Mouse (Mus musculus) stomach, embryonic 14.5 days (tissue): ENCODE measurements at regions not wholly inside any gene's neighbourhood (a gene's known extent, or its start where the extent isn't known, plus 50 kb on each side); places are given as distances from the start of the nearest gene placed in this dataset.
A peak's percentile ranks its signal among the peaks of the same experiment; 100 is the strongest.

Experiments
- ATAC-seq: fragments of 200-750 bp; cut with Nextera tagmentation; 2 replicates; pipeline ENCODE4 v1.8.0; 2017; ENCODE audit warnings: low read depth, moderate TSS enrichment; ENCODE audit not compliant: insufficient number of reproducible peaks, insufficient read depth, low FRiP score
- H3K27ac ChIP-seq: fragments of 300-500 bp; sonication (generic); 2 replicates; pipeline ENCODE4 v1.5.1; 2014; ENCODE audit warnings: mild to moderate bottlenecking, low read length, moderate library complexity, mixed read lengths
- H3K27me3 ChIP-seq: fragments of 300-500 bp; sonication (generic); 2 replicates; pipeline ENCODE4 v1.6.1; 2014; ENCODE audit warnings: low read length, control low read depth, mixed read lengths; ENCODE audit not compliant: control insufficient read depth, insufficient read depth
- H3K36me3 ChIP-seq: fragments of 300-500 bp; sonication (generic); 2 replicates; pipeline ENCODE4 v1.6.1; 2014; ENCODE audit warnings: mild to moderate bottlenecking, control low read depth, low read length, moderate library complexity, mixed read lengths; ENCODE audit not compliant: control insufficient read depth, insufficient read depth
- H3K4me1 ChIP-seq: fragments of 300-500 bp; sonication (generic); 2 replicates; pipeline ENCODE4 v1.6.1; 2014; ENCODE audit warnings: low read length, control low read depth, mixed read lengths; ENCODE audit not compliant: control insufficient read depth, insufficient read depth
- H3K4me2 ChIP-seq: fragments of 300-500 bp; sonication (generic); replicated peaks from 2 replicates; pipeline ENCODE4 v1.6.1; 2014; ENCODE audit warnings: low read depth, low read length, control low read depth
- H3K4me3 ChIP-seq: fragments of 300-500 bp; sonication (generic); 2 replicates; pipeline ENCODE4 v1.5.1; 2014; ENCODE audit warnings: low read depth, low read length, control low read depth
- H3K9ac ChIP-seq: fragments of 300-500 bp; sonication (generic); replicated peaks from 2 replicates; pipeline ENCODE4 v1.6.1; 2014; ENCODE audit warnings: low read depth, mild to moderate bottlenecking, control low read depth, low read length, moderate library complexity, mixed read lengths
- H3K9me3 ChIP-seq: fragments of 300-500 bp; sonication (generic); 2 replicates; pipeline ENCODE4 v1.6.1; 2016; ENCODE audit warnings: low read depth, low read length, control low read depth; ENCODE audit not compliant: control insufficient read depth
- WGBS: fragments of 180-500 bp; shearing (Covaris S2); extraction: QIAGEN DNeasy Blood & Tissue Kit; methylation state at CpG from one replicate; pipeline ENCODE4 v1.1.7; 2014; 5-methylcytosine and 5-hydroxymethylcytosine counted together

DNA sequence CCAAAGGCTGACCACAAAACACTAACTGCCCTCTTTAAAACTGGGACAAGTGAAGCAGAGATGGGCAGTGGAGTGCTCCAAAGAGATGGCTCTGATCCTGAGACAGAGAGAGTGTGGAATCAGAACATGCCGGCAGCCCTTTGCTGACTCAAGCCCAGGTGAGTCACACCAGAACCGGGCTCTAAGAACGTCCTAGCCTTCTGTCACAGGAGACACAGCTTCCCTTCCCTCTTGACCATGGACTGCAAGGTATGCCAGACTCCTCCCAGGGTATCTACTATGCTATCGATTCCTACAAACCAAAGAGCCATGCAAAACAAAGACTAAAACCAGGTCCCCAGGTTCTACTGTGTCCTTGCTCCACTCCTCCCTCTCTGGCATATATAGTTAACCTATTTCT is 98.0 kb downstream of the Dhx15 start:
- no peaks in the 10 kb centered on the region for H3K27me3 ChIP-seq
- no peak overlapping the region for H3K9ac ChIP-seq
- 89% methylated on average over 4 of the region's 4 CpGs for WGBS
- no peaks in the 10 kb centered on the region for H3K4me1 ChIP-seq
- H3K36me3 ChIP-seq, result no peaks in the 10 kb centered on the region
- no peak overlapping the region for H3K4me2 ChIP-seq
- H3K9me3 ChIP-seq, result no peaks in the 10 kb centered on the region
- H3K4me3 ChIP-seq, result no peak overlapping the region
- ATAC-seq, result no peak
- H3K27ac ChIP-seq, result no peak overlapping the region

DNA sequence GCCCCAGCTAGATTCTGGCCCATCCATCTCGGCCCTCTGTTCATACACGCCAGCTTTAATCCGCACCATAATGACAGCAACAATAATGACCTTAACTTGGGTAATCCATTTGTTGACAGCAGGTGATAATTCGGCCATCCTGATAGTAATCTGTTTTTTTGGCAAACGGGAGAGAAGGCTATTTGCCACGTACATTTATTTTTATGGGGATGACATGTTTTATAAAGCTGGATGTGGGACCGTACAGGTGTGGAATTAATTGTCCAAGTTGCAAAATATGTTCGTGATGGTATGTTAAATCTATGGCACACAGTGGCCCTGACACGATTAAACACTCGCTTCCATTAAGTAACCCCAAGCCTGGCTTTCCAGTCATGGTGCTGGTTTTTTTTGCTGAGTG is 102.2 kb downstream of the Dhx15 start:
- Histone ChIP-seq H3K27ac (no peak overlapping the region), H3K9ac (no peak overlapping the region), H3K36me3 (no peaks in the 10 kb centered on the region), H3K4me1 (no peaks in the 10 kb centered on the region), H3K4me2 (no peak overlapping the region), H3K27me3 (no peaks in the 10 kb centered on the region), H3K4me3 (no peak overlapping the region), H3K9me3 (no peaks in the 10 kb centered on the region)
- 66% methylated on average over 10 of the region's 10 CpGs for WGBS
- ATAC-seq, result no peak

DNA sequence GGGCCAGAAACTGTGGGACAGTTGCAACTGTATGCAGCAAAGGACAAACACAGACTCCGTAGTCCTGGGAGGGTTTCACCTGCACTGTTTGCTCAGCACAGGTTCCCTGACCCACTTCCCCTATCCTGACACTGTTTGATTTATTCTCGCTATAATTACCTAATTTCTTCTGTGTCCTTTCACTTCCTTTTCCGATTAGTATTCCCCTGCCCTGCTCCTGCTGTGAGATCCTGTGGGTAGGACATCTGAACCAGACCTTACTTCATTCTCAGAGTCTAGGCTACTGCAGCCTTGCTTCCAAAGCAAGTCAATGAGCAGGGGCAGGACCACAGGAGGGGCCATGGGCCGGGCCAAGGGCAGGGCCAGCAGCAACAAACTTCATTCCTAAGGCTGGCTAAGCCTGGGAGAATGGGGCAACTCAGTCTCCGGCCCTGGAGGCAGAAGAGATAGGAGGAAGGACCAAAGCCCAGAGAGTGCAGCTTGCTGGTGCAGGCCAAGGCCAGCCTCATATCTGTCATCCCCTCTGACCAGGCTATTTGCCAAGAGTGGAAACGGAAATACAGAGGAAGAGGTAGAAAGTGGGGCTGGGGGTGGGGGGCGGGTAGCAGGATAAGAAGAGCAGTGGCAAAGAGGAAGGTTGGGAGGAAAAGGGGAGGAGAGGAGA is 103.4 kb downstream of the Dhx15 start:
- no peak overlapping the region for H3K4me3 ChIP-seq
- no peak overlapping the region for H3K4me2 ChIP-seq
- no peaks in the 10 kb centered on the region for H3K4me1 ChIP-seq
- no peak overlapping the region for H3K27ac ChIP-seq
- no peak overlapping the region for H3K9ac ChIP-seq
- no peaks in the 10 kb centered on the region for H3K9me3 ChIP-seq
- WGBS, result 49% methylated on average over 7 of the region's 7 CpGs
- no peak for ATAC-seq
- no peaks in the 10 kb centered on the region for H3K36me3 ChIP-seq
- H3K27me3 ChIP-seq, result no peaks in the 10 kb centered on the region

DNA sequence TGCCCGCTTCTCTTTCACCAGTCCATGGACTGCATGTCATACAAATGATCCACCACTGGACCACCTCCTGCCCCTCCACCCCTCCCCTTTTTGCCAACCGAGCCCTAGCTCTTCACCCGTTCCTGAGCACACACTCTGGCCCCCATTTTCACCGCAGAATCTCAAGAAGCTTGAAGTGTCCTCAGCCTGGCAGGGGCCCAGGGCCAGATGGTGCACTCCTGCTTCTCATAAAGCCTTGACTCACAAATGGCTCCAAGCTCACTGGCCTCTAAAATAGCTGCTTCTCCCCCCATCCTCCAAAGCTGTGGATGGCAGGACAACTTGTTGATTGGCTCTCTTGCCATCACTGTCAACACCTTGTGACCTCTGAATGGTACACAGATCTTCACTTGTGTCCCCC is 110.0 kb downstream of the Dhx15 start:
- H3K27ac ChIP-seq, result no peak overlapping the region
- no peaks in the 10 kb centered on the region for H3K9me3 ChIP-seq
- H3K4me2 ChIP-seq, result no peak overlapping the region
- no peak overlapping the region for H3K4me3 ChIP-seq
- no peak for ATAC-seq
- WGBS, result 62% methylated on average over 4 of the region's 4 CpGs
- H3K4me1 ChIP-seq, result no peaks in the 10 kb centered on the region
- H3K9ac ChIP-seq, result no peak overlapping the region
- no peaks in the 10 kb centered on the region for H3K36me3 ChIP-seq
- no peaks in the 10 kb centered on the region for H3K27me3 ChIP-seq

DNA sequence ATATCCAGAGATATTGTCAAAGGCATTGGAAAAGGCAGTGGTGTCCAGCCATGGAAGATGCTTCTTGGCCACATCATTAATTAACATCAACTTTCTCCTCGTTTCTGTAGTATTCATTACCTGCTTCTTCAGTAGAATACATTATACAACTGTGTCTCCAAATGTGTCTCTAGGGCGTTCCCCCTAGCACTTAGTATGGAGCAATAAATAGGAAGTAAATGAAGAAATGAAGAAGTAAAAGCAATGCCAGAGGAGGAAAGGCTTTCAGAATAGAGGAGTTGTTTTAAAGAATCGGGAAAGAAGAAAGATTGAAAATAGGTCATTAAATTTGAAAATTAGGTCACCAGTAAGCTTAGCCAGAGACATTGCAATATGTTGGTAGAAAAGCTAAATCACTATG is 112.6 kb downstream of the Dhx15 start:
- H3K9ac ChIP-seq, result no peak overlapping the region
- H3K4me3 ChIP-seq, result no peak overlapping the region
- H3K9me3 ChIP-seq, result no peaks in the 10 kb centered on the region
- no peaks in the 10 kb centered on the region for H3K36me3 ChIP-seq
- 87% methylated on average over 3 of the region's 3 CpGs for WGBS
- no peaks in the 10 kb centered on the region for H3K27me3 ChIP-seq
- no peak for ATAC-seq
- no peak overlapping the region for H3K27ac ChIP-seq
- H3K4me2 ChIP-seq, result no peak overlapping the region
- no peaks in the 10 kb centered on the region for H3K4me1 ChIP-seq

DNA sequence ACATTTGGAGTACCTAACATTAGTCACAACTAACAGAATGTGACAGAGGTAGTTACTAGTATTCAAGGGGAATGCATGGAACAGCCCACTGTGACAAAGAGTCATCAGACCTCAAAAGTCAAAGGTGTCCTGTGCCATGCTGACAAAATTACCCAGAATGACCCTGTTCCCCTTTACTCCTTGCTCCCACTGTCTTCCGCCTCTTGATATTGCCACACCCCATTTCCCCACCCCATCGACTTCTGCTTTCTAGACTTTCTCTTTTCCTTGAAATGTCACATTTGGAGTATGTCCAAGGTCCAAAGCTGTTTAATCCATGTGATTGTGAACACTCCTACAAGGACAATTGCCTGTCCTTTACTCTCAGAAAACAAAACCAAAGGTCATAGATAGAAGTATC is 115.2 kb downstream of the Dhx15 start:
- WGBS, result 86% methylated on average over 2 of the region's 2 CpGs
- H3K27me3 ChIP-seq, result no peaks in the 10 kb centered on the region
- H3K4me3 ChIP-seq, result no peak overlapping the region
- H3K27ac ChIP-seq, result no peak overlapping the region
- no peaks in the 10 kb centered on the region for H3K4me1 ChIP-seq
- no peaks in the 10 kb centered on the region for H3K9me3 ChIP-seq
- no peaks in the 10 kb centered on the region for H3K36me3 ChIP-seq
- ATAC-seq, result no peak
- no peak overlapping the region for H3K4me2 ChIP-seq
- H3K9ac ChIP-seq, result no peak overlapping the region

DNA sequence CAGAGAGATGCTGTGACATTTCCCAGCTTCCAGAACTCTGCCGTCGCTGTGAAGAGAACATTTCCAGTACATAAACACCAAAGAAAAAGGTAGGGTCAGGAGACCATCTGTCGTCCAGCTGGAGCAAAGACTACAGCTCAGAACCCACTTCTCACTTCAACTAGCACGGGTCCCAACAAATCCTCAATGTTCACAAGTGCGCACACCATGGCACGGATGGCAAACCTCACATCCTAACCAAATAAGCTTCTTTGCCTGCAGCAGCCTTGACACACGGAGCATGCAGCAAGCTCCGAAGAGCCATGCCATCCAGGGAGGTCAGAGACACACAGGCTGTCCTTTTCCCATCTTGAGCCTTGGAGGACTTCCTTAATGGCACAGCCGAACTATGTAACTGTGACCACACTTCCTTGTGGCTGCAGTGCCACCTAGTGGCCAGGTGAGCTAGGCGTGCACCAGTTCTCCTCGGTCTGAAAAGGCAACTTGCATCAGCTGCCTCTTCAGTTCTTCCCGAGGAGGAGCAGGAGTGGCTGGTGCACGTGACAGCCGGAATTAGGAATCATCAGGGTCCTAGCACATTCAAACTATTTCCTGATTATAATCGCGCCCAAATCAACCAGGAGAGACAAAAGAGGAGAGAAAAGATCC is 125.4 kb downstream of the Dhx15 start:
- H3K4me3 ChIP-seq, result no peak overlapping the region
- H3K36me3 ChIP-seq, result no peaks in the 10 kb centered on the region
- H3K4me2 ChIP-seq, result no peak overlapping the region
- H3K4me1 ChIP-seq, result no peaks in the 10 kb centered on the region
- peak; percentile 69 for ATAC-seq
- no peaks in the 10 kb centered on the region for H3K9me3 ChIP-seq
- H3K9ac ChIP-seq, result no peak overlapping the region
- 32% methylated on average over 16 of the region's 16 CpGs for WGBS
- no peak overlapping the region for H3K27ac ChIP-seq
- H3K27me3 ChIP-seq, result no peaks in the 10 kb centered on the region

DNA sequence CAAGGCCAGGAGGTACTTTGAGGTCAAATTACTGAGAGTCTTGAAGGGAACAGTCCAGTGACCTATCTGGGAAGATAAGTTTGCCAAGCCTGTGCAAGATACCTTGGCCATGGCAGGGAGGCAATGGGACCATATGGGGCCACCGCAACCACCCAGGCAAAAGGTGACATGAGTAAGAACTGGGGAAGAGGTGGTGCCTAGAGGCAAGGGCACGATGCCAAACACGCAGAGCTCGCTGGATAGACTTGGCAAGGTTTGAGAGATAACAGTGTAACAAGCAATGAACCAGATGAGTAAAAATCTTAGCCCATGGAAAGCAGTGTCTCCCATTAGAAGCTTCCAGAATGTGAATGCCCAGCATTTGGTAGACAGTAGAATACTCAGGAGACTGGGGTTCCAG is 128.1 kb downstream of the Dhx15 start:
- 88% methylated on average over 4 of the region's 4 CpGs for WGBS
- H3K4me2 ChIP-seq, result no peak overlapping the region
- ATAC-seq, result no peak
- H3K9ac ChIP-seq, result no peak overlapping the region
- no peaks in the 10 kb centered on the region for H3K9me3 ChIP-seq
- H3K4me1 ChIP-seq, result no peaks in the 10 kb centered on the region
- H3K27ac ChIP-seq, result no peak overlapping the region
- no peak overlapping the region for H3K4me3 ChIP-seq
- no peaks in the 10 kb centered on the region for H3K27me3 ChIP-seq
- H3K36me3 ChIP-seq, result no peaks in the 10 kb centered on the region

DNA sequence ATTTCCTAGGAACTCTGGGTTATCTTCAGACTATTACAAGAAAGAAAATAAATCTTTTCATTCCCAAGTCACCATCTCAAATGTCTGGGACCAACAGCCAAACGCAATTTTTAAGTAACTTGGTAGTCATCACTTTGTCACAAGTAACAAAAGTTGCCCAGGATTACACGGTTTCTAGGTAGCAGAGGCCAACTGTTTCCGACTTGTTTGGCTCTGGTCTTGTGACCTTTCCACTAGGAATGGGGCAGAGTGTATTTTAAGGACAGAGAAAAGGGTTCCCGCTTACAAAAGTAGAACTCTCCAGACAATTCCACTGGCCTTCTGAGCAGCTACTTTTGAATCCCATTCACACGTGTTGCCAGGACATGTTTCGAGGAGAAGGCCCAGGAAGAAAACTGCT is 129.1 kb downstream of the Dhx15 start:
- Histone ChIP-seq H3K27me3 (no peaks in the 10 kb centered on the region), H3K4me2 (no peak overlapping the region), H3K36me3 (no peaks in the 10 kb centered on the region), H3K27ac (no peak overlapping the region), H3K4me1 (no peaks in the 10 kb centered on the region), H3K4me3 (no peak overlapping the region), H3K9me3 (no peaks in the 10 kb centered on the region), H3K9ac (no peak overlapping the region)
- 76% methylated on average over 6 of the region's 6 CpGs for WGBS
- ATAC-seq, result no peak
